Mouse (Mus musculus) thymus, postnatal 10 days (tissue): ENCODE data around the gene Gm26602.

Experiments
- DNase-seq, 2 experiments: peaks; one replicate each; pipeline ENCODE4 v3.0.0; 2021; ENCODE audit warnings: low spot score in 2 of 2

Gene Gm26602

DNA sequence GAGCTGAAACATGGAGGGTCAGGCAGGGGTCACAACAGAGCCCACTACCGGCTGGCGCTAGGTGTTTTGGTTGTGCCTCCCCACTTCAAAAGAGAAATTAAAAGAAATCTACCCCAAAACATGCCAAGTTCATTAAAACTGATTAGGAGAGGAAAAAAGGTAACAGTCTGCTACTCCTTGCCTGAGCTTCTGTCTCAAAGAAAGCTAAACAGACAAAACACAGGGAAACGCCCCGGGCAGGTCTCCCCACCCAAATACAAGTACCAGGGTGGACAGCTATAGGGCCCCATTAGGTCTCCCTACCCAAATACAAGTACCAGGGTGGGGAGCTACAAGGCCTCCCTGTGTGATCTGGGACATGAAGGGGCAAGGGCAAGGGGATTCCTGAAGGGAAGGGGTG, at the start of gene Gm26602:
TSS of gene Gm26602 (plus strand) at position 301 of the 400 bp plus-strand sequence.
- no peak for DNase-seq

DNA sequence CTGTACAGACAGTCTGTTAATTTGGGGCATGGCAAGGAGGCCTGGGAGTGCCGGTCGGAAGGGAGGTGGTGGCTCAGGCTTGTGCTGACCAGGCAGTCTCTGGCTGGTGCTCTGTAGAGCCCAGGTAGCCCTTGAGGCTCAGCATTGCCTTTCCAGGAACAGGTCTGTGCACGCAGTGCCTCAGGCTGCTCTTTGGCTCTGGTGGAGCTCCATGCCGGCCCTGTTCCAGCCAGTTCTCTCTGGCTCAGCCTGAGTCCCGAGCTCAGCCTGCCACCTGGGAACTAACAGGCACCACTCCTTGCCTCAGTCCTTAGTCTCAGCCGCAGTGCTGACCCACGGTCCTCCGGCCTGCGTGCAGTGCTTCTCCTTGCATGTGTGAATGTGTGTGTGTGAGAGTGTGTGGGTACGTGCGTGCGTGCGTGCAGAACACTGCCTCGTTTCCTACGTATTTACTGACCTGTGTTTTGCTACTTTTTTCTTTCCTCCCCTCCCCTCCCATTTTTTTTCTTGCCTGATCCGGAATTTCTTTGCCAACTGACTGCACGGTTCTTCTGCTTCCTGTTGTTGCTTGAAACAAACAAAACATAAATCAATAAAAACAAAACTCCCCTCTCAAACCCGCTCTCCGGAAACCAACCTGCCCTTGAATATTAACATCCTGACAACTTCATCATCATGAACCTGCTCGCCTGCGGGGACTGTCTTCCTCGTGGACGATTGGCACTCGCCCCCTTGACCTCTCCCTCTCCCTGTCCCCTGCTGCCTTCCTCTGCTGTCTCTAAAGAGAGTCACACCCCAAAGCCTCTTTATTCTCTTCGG, 49.2 kb upstream of the Gm26602 start:
- no peak for DNase-seq

DNA sequence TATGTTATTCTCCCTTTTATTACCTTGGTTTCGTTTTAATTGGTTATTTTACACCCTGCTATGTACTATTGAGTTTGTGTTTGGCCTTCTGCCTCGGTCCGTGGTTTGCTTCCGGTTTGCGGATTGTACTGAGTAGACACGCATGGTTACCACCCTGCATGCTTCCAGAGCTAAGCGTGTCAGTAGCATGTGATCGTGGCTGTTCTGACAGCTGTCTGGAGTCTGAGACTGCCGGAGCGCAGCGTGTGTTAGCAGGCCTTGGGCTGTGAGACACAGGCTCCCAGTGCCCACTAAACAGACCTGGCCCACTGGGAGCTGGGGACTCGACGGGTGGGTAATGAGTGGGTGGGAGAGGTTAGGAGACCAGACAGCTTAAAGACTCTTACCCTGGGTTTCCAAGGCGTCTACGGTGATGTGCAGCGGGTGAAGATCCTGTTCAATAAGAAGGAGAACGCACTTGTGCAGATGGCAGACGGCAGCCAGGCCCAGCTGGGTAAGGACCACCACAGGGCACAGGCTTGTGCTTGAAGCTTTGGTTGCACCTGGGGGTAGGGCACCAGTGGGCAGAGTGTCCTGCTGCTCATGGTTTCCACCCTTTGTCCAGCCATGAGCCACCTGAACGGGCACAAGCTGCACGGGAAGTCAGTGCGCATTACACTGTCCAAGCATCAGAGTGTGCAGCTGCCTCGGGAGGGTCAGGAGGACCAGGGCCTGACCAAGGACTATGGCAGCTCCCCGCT, 48.4 kb upstream of the Gm26602 start:
- no peak for DNase-seq

DNA sequence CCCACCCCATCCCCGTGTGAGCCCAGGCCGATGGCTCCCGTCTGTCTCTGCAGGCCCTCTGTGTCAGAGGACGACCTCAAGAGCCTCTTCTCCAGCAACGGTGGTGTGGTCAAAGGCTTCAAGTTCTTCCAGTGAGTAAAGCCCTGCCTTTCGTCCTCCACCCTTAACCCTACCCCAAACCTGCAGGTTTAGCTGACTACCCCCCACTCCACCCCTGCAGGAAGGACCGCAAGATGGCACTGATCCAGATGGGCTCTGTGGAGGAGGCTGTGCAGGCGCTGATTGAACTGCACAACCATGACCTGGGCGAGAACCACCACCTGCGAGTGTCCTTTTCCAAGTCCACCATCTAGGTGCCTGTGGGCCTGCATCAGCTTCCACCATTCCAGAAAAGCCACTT, 47.7 kb upstream of the Gm26602 start:
- no peak for DNase-seq

DNA sequence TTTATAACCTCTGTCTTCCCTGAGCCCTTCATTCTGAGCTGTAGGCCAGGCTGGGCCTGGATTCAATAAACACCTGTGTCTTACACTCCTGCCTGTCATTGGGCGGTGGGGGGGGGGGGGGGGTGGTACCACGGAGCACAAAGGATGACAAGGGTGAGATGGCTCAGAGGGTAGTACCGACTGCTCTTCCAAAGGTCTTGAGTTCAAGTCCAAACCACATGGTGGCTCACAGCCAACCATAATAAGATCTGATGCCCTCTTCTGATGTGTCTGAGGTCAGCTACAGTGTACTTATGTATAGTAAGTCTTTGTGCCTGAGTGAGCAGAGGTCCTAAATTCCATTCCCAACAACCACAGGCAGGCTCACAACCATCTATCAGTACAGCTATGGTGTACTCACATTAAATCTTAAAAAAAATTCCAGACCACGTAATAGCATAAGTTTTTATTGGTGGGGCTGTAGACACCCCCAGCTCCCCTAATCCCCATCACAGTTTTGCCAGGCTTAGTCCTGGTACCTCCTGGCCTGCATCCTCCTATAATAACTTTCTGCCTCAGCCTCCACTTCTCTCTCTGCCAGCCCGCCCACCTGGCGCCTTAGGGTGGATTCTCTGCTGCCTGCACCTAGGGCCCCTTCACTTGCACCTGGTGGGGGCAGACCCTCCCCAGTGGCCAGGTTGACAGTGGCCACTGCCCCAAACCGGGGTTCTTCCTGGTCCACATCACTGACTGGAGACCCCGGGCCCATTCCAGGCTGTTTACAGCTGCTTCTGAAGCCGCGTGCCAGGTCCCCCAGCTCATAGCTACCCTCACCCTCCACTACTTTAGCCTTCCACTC, 46.1 kb upstream of the Gm26602 start:
- DNase-seq, result no peak

DNA sequence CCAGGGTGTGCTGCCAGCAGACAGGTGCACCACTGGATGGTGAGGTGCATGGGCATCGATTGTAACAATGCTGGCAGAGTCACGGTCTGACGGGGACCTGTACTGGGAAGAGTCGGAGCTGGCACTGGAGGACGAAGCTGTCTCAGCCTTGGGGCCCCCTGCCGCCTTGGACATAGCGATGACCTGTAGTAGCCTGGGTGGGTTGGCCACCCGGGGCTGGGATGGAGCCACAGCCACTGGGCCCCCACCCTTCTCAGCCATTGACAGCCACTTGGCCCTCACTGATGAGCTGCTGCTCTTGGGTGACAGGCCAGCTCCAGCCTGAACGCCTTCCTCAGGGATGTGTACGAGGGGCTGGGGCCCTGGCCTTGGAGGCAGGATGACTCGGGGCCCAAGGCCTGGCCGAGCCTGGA, 45.5 kb upstream of the Gm26602 start:
- no peak for DNase-seq

DNA sequence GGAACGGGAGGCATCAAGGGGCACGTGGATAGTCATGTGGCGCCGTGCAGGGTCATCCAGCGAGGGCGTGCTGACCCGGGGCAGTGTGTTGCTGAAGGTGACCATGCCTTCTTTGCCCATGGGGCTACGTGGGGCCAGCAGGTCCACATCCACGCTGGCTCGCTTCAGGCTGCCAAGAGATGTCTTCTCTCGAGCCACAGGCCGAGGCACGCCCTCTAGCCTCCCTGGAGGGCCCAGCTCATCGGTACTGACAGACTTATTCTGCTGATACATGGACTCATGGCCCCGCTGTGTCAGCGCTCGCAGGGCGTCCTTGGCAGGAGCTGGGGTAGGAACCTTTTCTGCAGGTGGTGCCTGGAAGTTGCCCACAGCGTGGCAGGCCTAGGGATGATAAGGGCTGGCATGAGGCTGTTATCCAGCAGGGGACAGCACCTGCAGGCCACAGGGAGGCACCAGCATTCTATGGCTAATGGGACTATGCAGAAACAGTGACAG, 44.8 kb upstream of the Gm26602 start:
- no peak for DNase-seq

DNA sequence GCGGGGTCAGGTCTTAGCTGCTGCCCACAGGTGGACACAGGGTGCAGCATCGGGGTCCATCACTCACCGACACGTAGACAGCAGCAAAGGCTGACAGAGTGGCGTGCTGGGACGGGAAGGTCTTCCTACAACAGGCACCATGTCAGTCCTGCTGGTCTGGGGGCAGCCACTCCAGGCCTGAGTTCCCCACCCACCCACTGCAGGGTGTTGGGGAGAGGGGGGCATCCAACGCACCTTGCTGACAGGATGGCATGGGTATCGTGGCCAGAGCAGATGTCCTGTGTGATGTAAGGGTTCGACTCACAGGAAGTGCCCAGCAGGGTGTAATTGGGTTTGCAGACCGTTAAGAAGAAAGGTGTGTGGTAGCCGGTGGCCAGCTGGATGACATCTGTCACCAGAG, 44.1 kb upstream of the Gm26602 start:
- DNase-seq, result no peak

DNA sequence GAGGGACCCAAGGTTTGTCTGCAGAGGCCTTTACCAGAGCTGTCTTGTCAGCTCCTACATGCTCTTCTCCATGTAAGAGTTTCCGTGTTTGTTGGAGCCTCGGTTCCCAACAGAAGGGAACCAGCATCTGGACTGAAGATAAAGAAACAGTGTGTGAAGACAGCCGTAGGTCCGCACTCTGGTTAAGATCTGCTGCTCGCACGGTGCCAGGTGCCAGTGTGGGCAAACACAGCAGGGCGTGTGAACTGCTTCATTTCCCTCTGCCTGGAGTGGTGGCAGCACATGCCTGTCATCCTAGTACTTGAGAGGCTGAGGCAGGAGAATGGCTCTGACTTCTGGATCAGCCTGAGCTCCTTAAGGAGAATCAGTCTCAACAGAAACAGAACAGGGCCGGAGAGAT, 38.8 kb upstream of the Gm26602 start:
- DNase-seq, result no peak

DNA sequence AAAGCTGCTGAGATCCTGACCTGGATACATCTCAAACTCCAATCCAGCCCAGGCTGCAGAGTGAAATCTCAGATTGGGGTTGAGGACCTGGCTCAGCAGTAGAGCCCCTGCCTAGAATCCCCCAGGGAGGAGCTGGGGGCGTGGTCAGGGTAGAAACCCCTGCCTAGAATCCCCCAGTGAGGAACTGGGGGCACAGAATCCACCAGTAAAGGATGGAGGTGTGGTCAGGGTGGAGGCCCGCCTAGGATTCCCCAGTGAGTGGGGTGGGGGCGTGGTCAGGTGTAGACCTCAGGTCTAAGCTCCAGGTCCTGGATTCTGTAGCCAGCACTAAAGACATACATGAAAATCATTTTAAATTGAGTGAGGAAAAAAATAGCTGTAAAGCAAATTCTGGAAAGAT, 37.8 kb upstream of the Gm26602 start:
- no peak for DNase-seq

DNA sequence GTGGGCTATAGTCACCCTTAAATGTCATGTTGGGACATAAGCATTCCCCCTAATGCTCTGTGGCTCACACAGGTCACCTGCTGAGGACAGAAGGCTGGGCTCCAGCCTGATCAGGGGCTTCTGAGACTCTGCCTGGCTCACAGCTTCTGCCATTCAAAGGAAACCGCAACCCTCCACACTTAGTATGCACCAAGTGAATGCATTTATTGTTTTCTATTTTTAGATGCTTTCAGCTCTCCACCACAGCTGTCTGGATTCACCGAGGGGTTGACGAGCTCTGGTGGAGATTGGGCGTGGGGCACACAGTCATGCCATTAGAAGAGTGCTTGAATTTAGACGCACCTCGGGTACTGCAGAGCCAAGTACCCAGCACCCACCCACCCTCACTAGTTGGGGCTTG, 37.3 kb upstream of the Gm26602 start:
- DNase-seq, result no peak

DNA sequence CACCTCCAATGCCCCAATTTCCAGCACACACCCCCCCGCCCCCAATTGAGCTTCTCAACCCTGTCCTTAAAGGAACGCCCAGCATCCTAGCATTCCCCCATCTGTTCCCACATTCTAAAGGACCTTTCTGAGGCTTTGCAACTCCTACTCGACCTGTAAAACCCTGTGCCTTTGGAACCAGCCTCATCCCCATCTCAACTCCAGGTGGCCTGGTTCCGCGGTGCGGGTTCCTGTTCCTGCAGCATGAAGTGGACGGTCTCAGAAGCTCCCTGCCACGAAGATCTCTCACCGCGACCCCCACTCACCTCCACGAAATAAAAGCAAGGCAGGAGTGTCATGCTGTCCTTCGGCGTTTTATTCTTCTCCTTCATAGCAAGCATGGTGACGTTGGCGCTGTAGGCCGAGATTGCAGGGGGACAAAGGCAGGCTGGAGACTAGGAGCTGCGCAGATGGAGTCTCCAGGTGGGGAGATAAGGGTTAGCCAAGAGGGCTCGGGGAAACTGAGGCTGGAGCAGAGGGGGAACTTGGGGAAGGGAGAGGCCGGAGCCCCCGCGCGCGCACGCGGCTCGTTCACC, 36.9 kb upstream of the Gm26602 start:
- DNase-seq, result no peak

DNA sequence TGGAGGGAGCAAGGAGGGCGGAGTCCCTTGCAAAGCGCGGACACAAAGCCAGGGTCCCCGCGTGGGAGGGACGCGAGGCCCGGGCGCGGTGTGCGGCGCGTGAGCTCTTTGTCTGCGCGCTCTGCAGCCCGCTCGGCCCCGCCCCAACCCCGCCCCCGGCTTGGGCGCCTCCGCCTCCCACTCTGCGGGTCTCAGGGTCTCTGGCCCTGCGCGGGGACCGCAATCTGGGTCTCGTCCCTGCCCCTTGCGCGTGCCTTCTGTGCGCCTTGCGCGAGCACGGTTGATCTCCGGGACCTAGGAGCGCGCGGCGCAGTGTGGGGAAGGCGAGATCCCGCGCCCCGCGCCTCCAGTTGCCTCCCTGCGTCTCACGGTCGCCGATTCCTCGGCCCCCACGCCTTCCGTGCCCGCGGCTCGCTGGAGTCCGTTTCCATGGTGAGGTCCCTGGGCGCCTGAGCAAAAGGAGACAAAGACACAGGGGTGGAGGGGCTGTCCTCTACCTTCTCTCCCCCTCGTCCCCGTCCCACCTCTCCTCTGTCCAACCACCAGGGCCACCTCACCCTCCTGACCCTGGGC, 36.3 kb upstream of the Gm26602 start, which contains the start of the genes Prtn3 and Plppr3:
TSS of gene Prtn3 (plus strand) at position 187 of the 573 bp plus-strand sequence.
TSS of gene Plppr3 (minus strand) at position 345 of the 573 bp plus-strand sequence.
- no peak for DNase-seq

DNA sequence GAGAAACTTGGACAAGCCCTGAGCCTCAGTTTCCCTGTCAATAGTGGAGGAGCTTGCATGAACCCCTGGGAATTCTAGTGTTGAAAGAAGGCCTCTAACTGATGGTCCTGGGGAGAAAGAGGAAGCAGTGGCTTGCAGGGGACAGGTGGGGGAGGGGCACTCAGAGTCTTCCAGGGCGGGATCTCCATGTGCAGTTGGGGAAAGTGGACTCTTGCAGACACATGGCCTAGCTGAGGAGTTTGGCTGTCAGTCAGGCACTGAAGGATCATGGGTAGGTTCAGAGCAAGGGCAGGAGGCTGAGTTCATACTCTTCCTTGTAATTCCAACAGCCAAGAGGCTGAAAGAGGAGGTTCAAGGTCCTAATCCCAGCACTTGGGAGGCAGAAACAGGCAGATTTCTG, 33.5 kb upstream of the Gm26602 start:
- DNase-seq, result no peak

DNA sequence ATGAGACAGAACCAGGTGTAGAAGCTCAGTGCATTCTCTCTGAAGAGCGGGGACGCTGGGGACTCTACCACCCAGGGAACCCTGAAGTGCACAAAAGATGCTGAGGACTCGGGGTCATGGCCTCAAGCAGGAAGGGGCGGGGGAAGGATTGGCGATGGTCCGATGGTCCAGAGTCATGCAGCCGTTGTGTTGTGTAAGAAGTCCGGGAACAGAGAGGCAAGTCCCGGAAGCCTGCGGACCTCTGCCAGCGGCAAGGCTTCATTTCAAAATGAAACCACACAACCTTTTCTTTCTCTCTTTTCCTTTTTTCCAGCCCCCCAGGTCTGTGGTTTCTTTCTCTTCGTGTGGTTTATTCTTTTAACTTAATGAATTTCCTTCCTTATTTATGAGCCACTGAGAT, 32.9 kb upstream of the Gm26602 start:
- no peak for DNase-seq

DNA sequence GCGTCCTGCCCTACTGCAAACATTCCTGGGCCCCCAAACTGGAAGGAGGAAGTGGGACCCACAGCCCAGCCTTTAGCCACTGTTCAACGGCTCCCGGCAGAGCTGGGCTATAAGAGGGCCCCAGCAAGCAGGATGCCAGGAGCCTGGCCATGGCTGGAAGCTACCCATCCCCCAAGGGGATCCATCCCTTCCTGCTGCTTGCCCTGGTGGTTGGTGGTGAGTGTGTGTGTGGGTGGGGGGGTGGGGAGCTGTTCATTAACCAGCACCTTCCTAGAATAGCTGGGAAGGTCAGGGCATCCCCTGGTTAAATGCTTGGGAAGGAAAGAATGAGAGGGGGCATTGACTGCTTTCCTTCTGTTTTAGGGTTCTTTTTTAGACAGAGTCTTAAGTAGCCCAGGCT, 31.1 kb upstream of the Gm26602 start:
- no peak for DNase-seq

DNA sequence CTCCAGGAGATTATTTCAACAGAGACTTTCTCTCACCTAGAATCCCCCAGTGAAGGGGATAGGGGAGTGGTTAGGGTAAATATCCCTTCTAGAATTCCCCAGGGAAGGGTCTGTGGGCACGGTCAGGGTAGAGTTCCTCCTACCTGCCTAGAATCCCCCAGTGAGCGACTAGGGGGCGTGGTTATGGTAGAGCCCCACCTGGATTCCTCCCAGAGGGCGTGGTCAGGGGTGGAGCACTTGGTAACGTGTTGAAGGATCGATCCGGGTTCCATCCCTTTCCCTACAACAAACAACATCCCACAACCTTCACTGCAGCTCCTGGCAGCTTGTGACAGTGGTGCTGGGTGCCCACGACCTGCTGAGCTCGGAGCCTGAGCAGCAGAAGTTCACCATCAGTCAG, 29.9 kb upstream of the Gm26602 start:
- no peak for DNase-seq

DNA sequence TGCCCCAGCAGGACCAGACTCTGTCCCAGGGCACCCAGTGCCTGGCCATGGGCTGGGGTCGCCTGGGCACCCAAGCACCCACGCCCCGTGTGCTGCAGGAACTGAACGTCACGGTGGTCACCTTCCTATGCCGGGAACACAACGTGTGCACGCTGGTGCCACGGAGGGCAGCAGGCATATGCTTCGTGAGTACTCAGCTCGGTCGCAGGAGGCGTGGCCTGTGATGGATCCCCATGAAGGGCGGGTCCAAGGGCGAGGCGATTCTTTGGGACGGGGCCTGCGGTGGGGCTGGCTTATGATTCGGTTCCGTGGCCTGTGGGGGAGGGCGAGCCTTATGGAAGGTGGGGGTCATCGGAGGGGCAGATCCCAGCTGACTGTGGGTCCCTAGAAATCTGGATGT, 28.7 kb upstream of the Gm26602 start:
- DNase-seq, result no peak

DNA sequence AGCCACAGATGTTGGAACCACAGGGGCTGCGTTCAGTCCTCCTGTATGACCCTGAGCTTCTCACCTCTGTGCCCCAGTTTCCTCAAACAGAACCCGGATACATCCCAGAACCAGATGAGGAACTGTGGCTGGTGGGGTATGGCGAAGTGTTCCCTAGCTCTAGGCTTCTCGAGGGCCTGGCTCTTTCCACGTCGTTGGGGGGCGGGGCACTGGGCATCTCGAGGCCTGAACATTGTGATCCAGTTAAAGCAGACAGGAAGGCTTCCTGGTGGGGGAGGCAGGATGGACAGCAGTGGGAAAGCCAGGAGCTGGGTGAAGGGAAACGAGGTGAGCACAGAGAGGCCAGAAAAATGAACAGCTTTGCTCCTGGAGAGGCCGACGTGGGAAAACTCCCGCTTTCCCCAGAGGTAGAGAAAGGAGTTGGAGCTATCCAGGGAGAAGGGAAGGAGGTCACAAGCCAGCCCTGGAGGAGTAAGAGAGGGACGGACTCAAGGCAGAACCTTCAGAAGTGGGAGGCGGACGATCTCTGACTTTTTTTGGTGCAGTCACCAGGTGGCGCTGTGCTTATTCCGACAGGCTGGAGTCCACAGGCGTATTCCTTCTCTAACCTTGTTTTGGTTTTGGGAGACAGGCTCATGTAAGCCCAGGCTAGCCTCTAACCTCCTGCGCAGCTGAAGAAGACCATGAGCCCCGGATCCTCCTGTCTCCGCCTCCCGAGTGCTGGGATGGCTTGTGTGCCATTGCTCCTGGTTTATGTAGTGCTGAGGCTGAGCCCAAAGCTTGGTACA, 27.2 kb upstream of the Gm26602 start:
- DNase-seq, result peak; percentile 32 to 75

DNA sequence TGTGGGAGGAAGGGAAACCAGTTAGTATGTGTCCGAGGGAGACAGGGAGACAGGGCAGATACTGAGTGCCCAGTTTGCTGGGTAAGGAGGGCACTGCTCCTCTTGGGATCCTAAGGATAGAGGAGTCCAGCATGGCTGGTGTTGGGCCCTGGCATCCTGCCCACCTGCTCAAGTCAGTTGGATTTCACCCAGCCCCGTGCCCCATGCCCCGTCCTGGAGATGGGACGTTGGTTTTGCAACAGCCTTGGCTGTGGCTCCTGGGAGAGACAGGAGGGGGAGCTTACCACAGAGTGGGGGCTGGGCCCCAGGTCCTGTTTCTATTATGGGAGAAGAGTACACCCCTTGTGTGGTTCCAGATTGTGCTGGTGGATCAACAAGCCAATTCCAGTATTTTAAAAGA, 26.2 kb upstream of the Gm26602 start:
- no peak for DNase-seq
